Mouse (Mus musculus) liver, adult 2 months (tissue): Measurements from ENCODE around the gene Trim12c. TPM values are rescaled to one million over a fixed set of nuclear protein-coding genes. Genes with fewer than 3 reads are reported as not detected.

Experiments used
- DNase-seq: peaks from one replicate; pipeline ENCODE4 v3.0.0-alpha.2; 2011; ENCODE audit warnings: low read depth, low spot score; ENCODE audit errors: extremely low read depth
- H3K27ac ChIP-seq: fragments of 200-500 bp; replicated peaks from 2 replicates; pipeline ENCODE4 v1.5.1; 2012; ENCODE audit warnings: low read depth, mild to moderate bottlenecking, control low read depth, inconsistent platforms, low read length; ENCODE audit not compliant: insufficient read depth
- H3K27me3 ChIP-seq: fragments of 200-500 bp; 2 replicates; pipeline ENCODE4 v1.6.1; 2012; ENCODE audit warnings: mild to moderate bottlenecking, moderate library complexity, low read length, inconsistent platforms; ENCODE audit not compliant: control insufficient read depth, insufficient read depth
- H3K36me3 ChIP-seq: fragments of 200-500 bp; 2 replicates; pipeline ENCODE4 v1.6.1; 2012; ENCODE audit warnings: low read length, inconsistent platforms; ENCODE audit not compliant: control insufficient read depth, insufficient read depth
- H3K4me1 ChIP-seq: fragments of 200-500 bp; 2 replicates; pipeline ENCODE4 v1.6.1; 2011; ENCODE audit warnings: low read length; ENCODE audit not compliant: control insufficient read depth, insufficient read depth
- H3K4me3 ChIP-seq: fragments of 200-500 bp; 2 replicates; pipeline ENCODE4 v1.5.1; 2011; ENCODE audit warnings: low read depth, mild to moderate bottlenecking, control low read depth, low read length, moderate library complexity; ENCODE audit not compliant: insufficient read depth
- H3K79me2 ChIP-seq: fragments of 200-500 bp; 2 replicates; pipeline ENCODE4 v1.6.1; 2012; ENCODE audit warnings: inconsistent platforms, mild to moderate bottlenecking, low read length, moderate library complexity; ENCODE audit not compliant: control insufficient read depth, insufficient read depth
- H3K9ac ChIP-seq: fragments of 200-500 bp; 2 replicates; pipeline ENCODE4 v1.6.1; 2012; ENCODE audit warnings: low read depth, mild to moderate bottlenecking, control low read depth, inconsistent platforms, low read length
- CTCF ChIP-seq: fragments of 200-500 bp; IDR thresholded peaks from 2 replicates; pipeline ENCODE4 v1.5.1; 2011; ENCODE audit warnings: low read depth, low read length, control low read depth
- POLR2A ChIP-seq: fragments of 200-500 bp; IDR thresholded peaks from 2 replicates; pipeline ENCODE4 v1.6.1; 2011; ENCODE audit warnings: low read length, control low read depth; ENCODE audit not compliant: insufficient read depth; ENCODE audit errors: extremely low read depth
- WGBS: fragments of 180-500 bp; shearing (Covaris S2); methylation state at CpG from one replicate; pipeline ENCODE4 v1.1.7; 2018; 5-methylcytosine and 5-hydroxymethylcytosine counted together
- polyA plus RNA-seq: library from polyadenylated mRNA; depleted of rRNA; stranded (reverse); fragments of >200 nt; gene quantifications from 2 replicates; pipeline ENCODE4 v1.2.3, GENCODE M21; 2012; rRNA removed
- total RNA-seq: library from RNA; depleted of rRNA; stranded (reverse); fragments of >200 nt; gene quantifications from 2 replicates; pipeline ENCODE4 v1.2.3, GENCODE M21; 2014; rRNA removed

The Trim12c gene
- 6.7 and 12.4 TPM in 2 replicates for total RNA-seq
- 2.7 and 2.8 TPM in 2 replicates for polyA plus RNA-seq

- peak; percentile 88 for DNase-seq
- peak within 1 kb of the TSS; percentile 72 for H3K27ac ChIP-seq
- no peaks in the 10 kb centered on the region for H3K27me3 ChIP-seq
- no peaks in the 10 kb centered on the region; the same call in 1 of the 2 replicates for H3K79me2 ChIP-seq
- 5% methylated on average over 14 of the region's 14 CpGs for WGBS
- peak within 1 kb of the TSS; percentile 53; the same call in 1 of the 2 replicates for H3K9ac ChIP-seq
- no peak for TF ChIP-seq POLR2A
- no peak for TF ChIP-seq CTCF
- H3K4me1 ChIP-seq, result no peaks in the 10 kb centered on the region; the same call in 1 of the 2 replicates
- peak within 1 kb of the TSS; percentile 65 for H3K4me3 ChIP-seq
- H3K36me3 ChIP-seq, result no peaks in the 10 kb centered on the region
Measured at GRCm38 (mm10) chr7:104352717-104353599, at the start of gene Trim12c. Gene Trim12c, minus strand, starts transcription at chr7:104353362.

GRCm38 (mm10) chr7:104401140-104401539 is 48.0 kb upstream of the Trim12c start:
- no peaks in the 10 kb centered on the region for H3K27me3 ChIP-seq
- no peaks in the 10 kb centered on the region for H3K36me3 ChIP-seq
- no peaks in the 10 kb centered on the region for H3K4me1 ChIP-seq
- no peak overlapping the region for H3K4me3 ChIP-seq
- no peaks in the 10 kb centered on the region for H3K79me2 ChIP-seq
- no peak overlapping the region for H3K9ac ChIP-seq
- TF ChIP-seq CTCF (no peak), POLR2A (no peak)
- peak; percentile 22 for DNase-seq
- peak overlapping the region; percentile 27; the same call in 1 of the 2 replicates for H3K27ac ChIP-seq

GRCm38 (mm10) chr7:104400698-104401097 is 47.5 kb upstream of the Trim12c start, which contains the start of gene Trim30c:
Gene Trim30c, minus strand, starts transcription at chr7:104400837.
- no peaks in the 10 kb centered on the region for H3K79me2 ChIP-seq
- H3K4me3 ChIP-seq, result no peak within 1 kb of the TSS
- no peaks in the 10 kb centered on the region for H3K4me1 ChIP-seq
- peak within 1 kb of the TSS; percentile 27 for H3K27ac ChIP-seq
- no peak for TF ChIP-seq CTCF
- no peak for TF ChIP-seq POLR2A
- H3K36me3 ChIP-seq, result no peaks in the 10 kb centered on the region
- DNase-seq, result peak; percentile 13
- no peak within 1 kb of the TSS for H3K9ac ChIP-seq
- no peaks in the 10 kb centered on the region for H3K27me3 ChIP-seq
- WGBS, result 79% methylated on average over 1 of the region's 1 CpGs

- DNase-seq, result peak; percentile 1
- 50% methylated on average over 1 of the region's 1 CpGs for WGBS
- Histone ChIP-seq H3K4me1 (no peaks in the 10 kb centered on the region), H3K36me3 (no peaks in the 10 kb centered on the region), H3K27me3 (no peaks in the 10 kb centered on the region), H3K4me3 (no peak overlapping the region), H3K27ac (no peak overlapping the region), H3K9ac (no peak overlapping the region), H3K79me2 (no peaks in the 10 kb centered on the region)
- TF ChIP-seq CTCF (no peak), POLR2A (no peak)
Measured at GRCm38 (mm10) chr7:104398492-104398891, 45.3 kb upstream of the Trim12c start.

GRCm38 (mm10) chr7:104369736-104370414 is 16.7 kb upstream of the Trim12c start, which contains the start of gene Trim30b:
Gene Trim30b, minus strand, starts transcription at chr7:104369884.
- no peak within 1 kb of the TSS for H3K9ac ChIP-seq

More at GRCm38 (mm10) chr7:104369736-104370414, 16.7 kb upstream of the Trim12c start, which contains the start of gene Trim30b:
- no peaks in the 10 kb centered on the region for H3K36me3 ChIP-seq
- WGBS, result 87% methylated on average over 1 of the region's 1 CpGs
- H3K4me1 ChIP-seq, result no peaks in the 10 kb centered on the region
- TF ChIP-seq POLR2A (no peak), CTCF (no peak)
- H3K27me3 ChIP-seq, result no peaks in the 10 kb centered on the region
- H3K4me3 ChIP-seq, result no peak within 1 kb of the TSS
- peak within 1 kb of the TSS; percentile 65; the same call in 1 of the 2 replicates for H3K27ac ChIP-seq
- DNase-seq, result peak; percentile 28
- H3K79me2 ChIP-seq, result no peaks in the 10 kb centered on the region
